Mouse (Mus musculus) retina, postnatal 7 days (tissue): ENCODE measurements around the gene Ltb4r1.

Source experiments
- DNase-seq: peaks from one replicate; pipeline ENCODE4 v3.0.0-alpha.2; 2012; ENCODE audit warnings: low read depth, low spot score

The Ltb4r1 gene

GRCm38 (mm10) chr14:55745861-55746237 lies 19.9 kb upstream of the Ltb4r1 start:
- no peak for DNase-seq

GRCm38 (mm10) chr14:55747051-55747847 lies 18.5 kb upstream of the Ltb4r1 start:
- DNase-seq = no peak

GRCm38 (mm10) chr14:55757566-55757965 lies 8.2 kb upstream of the Ltb4r1 start:
- no peak for DNase-seq

GRCm38 (mm10) chr14:55758363-55758784 lies 7.4 kb upstream of the Ltb4r1 start, which contains the start of gene Cideb:
Gene Cideb, minus strand, starts transcription at chr14:55758458.
- no peak for DNase-seq

- DNase-seq = peak; percentile 60
Observed at GRCm38 (mm10) chr14:55760156-55760555, 5.6 kb upstream of the Ltb4r1 start.

GRCm38 (mm10) chr14:55761163-55761562 lies 4.6 kb upstream of the Ltb4r1 start, which contains the start of gene Ltb4r2:
Gene Ltb4r2, plus strand, starts transcription at chr14:55761428.
- no peak for DNase-seq

GRCm38 (mm10) chr14:55762001-55762821 lies 3.6 kb upstream of the Ltb4r1 start:
- no peak for DNase-seq

GRCm38 (mm10) chr14:55763166-55763565 lies 2.6 kb upstream of the Ltb4r1 start:
- no peak for DNase-seq

GRCm38 (mm10) chr14:55767519-55768414 lies 2.0 kb downstream of the Ltb4r1 start:
- DNase-seq = peak; percentile 46

- no peak for DNase-seq
Observed at GRCm38 (mm10) chr14:55768555-55768954, 2.8 kb downstream of the Ltb4r1 start.

GRCm38 (mm10) chr14:55769087-55769703 lies 3.4 kb downstream of the Ltb4r1 start:
- no peak for DNase-seq

- DNase-seq = no peak
Observed at GRCm38 (mm10) chr14:55776711-55777110, 10.9 kb downstream of the Ltb4r1 start.

GRCm38 (mm10) chr14:55777176-55777575 lies 11.4 kb downstream of the Ltb4r1 start:
- DNase-seq = no peak

GRCm38 (mm10) chr14:55777806-55778205 lies 12.0 kb downstream of the Ltb4r1 start:
- DNase-seq = no peak

GRCm38 (mm10) chr14:55778686-55779085 lies 12.9 kb downstream of the Ltb4r1 start:
- no peak for DNase-seq

GRCm38 (mm10) chr14:55779656-55780055 lies 13.9 kb downstream of the Ltb4r1 start:
- DNase-seq = no peak

- DNase-seq = no peak
Observed at GRCm38 (mm10) chr14:55780736-55781135, 15.0 kb downstream of the Ltb4r1 start.

GRCm38 (mm10) chr14:55781310-55781709 lies 15.5 kb downstream of the Ltb4r1 start:
- peak; percentile 61 for DNase-seq

GRCm38 (mm10) chr14:55782361-55782960 lies 16.7 kb downstream of the Ltb4r1 start:
- no peak for DNase-seq

- no peak for DNase-seq
Observed at GRCm38 (mm10) chr14:55783171-55783957, 17.6 kb downstream of the Ltb4r1 start.
